9 mouse cellular contexts compared by ENCODE assay signal in genomic region chr13:6575920-6576509, GRCm38 (mm10). TPM values are rescaled to one million over a fixed set of nuclear protein-coding genes. Genes with fewer than 3 reads are reported as not detected.
DNase-seq lines count a peak whose midpoint lies in the region; ATAC-seq and TF ChIP-seq lines count a peak whose summit lies in the region.
"Had no signal": no experiment of that assay in that cellular context is flagged by ENCODE, and none has a peak within 500 bp of the region (broad histone marks: within the 10 kb centered on the region; RNA-seq: fewer than 3 reads in every experiment).

No protein-coding gene starts in this region.

- no peaks in the 10 kb centered on the region for H3K9me3 ChIP-seq in lung, postnatal 0 days (ENCODE audit: low read length)

- no peak for TF ChIP-seq POLR2A in cerebellum, adult 2 months (IDR thresholded peaks at IDR 0.05; ENCODE audit: borderline replicate concordance, insufficient read depth, low read length)

- no peak for DNase-seq in cerebellum, adult 2 months
- DNase-seq in cerebellum, postnatal 14 days, result no peak
- DNase-seq in lung, postnatal 0 days (ENCODE audit: low spot score), result peak; percentile 18
- no peak for DNase-seq in lung, postnatal 25 days (ENCODE audit: low spot score)
- peak; percentile 25 for DNase-seq in embryo, embryonic 11 days
- no peak for DNase-seq in lung, postnatal 4 days
- no peak for DNase-seq in ovary, postnatal 10 days (ENCODE audit: low spot score)

- peaks cover 43% of the 10 kb centered on the region for H3K36me3 ChIP-seq in lung, postnatal 0 days (ENCODE audit: insufficient read depth, low read length)

- no peak overlapping the region for H3K9ac ChIP-seq in lung, postnatal 0 days (replicated peaks; ENCODE audit: low read depth)

- 98% methylated on average over 6 of the region's 6 CpGs for WGBS in cerebellum, adult 2 months
- 96% methylated on average over 6 of the region's 6 CpGs for WGBS in lung, postnatal 0 days

- ATAC-seq in lung, postnatal 0 days, result no peak
- peak; percentile 51; the same call in 1 of the 2 replicates for ATAC-seq in neutrophil, adult 5-6 weeks (ENCODE audit: extremely low read depth, insufficient number of reproducible peaks, low FRiP score, poor library complexity, severe bottlenecking)

- no peaks in the 10 kb centered on the region; the same call in 1 of the 2 replicates for H3K4me1 ChIP-seq in cerebellum, adult 2 months (ENCODE audit: control insufficient read depth, insufficient read depth, low read length)
- no peaks in the 10 kb centered on the region for H3K4me1 ChIP-seq in lung, postnatal 0 days (ENCODE audit: insufficient read depth, low read depth, low read length)

- no peak overlapping the region for H3K27ac ChIP-seq in cerebellum, adult 2 months (ENCODE audit: insufficient read depth, low read length)
- H3K27ac ChIP-seq in lung, postnatal 0 days (ENCODE audit: low read length), result no peak overlapping the region

- TF ChIP-seq CTCF in cerebellum, adult 2 months (IDR thresholded peaks at IDR 0.05; ENCODE audit: borderline replicate concordance, insufficient read depth, low read depth, low read length), result peak; percentile 38; the same call in 1 of the 2 replicates
- TF ChIP-seq CTCF in lung, postnatal 0 days (IDR thresholded peaks at IDR 0.05), result peak; percentile 69

- TF ChIP-seq EP300 in lung, postnatal 0 days (IDR thresholded peaks at IDR 0.05), result no peak

- H3K4me2 ChIP-seq in lung, postnatal 0 days (replicated peaks; ENCODE audit: low read depth, low read length), result no peak overlapping the region

- no peak overlapping the region for H3K4me3 ChIP-seq in cerebellum, adult 2 months (replicated peaks; ENCODE audit: insufficient read depth, low read depth, low read length)
- H3K4me3 ChIP-seq in lung, postnatal 0 days (ENCODE audit: low read depth, low read length), result no peak overlapping the region
- H3K4me3 ChIP-seq: erythroblast, embryonic 14.5 days had no signal

- H3K27me3 ChIP-seq in cerebellum, adult 2 months (ENCODE audit: control insufficient read depth, insufficient read depth, low read length), result no peaks in the 10 kb centered on the region
- H3K27me3 ChIP-seq in lung, postnatal 0 days (replicated peaks; ENCODE audit: insufficient read depth, low read length), result no peaks in the 10 kb centered on the region

RNA-seq across cellular contexts. Expression of gene Pitrm1, which starts 28.1 kb away (rescaled TPM):
- 48.2 and 49.0 TPM in 2 replicates for polyA plus RNA-seq in cerebellum, adult 2 months (2012; rRNA removed)
- polyA plus RNA-seq in lung, postnatal 0 days (2015; fragmentation: Nextera tagmentation; extraction: Ambion mirVana), result 22.2 TPM in 2 replicates
- 29.1 and 38.2 TPM in 2 replicates for total RNA-seq in neutrophil, adult 5-6 weeks (2017)

Comparison
In these comparisons a context has a peak if more than half of its experiments do, and no peak if none do; other contexts are left out.
1. DNase-seq: peak in lung, postnatal 0 days (single experiment) and embryo, embryonic 11 days (single experiment); none in cerebellum, adult 2 months (0 of 2), cerebellum, postnatal 14 days (0 of 2), lung, postnatal 25 days (single experiment), lung, postnatal 4 days (0 of 2) and ovary, postnatal 10 days (single experiment).